Mouse (Mus musculus) yolk sac, embryonic 10.5 days (tissue): ENCODE data around the gene Gm20388.
A peak's percentile ranks its signal among the peaks of the same experiment; 100 is the strongest.

Experiments
- DNase-seq: peaks from one replicate; pipeline ENCODE4 v3.0.0-alpha.2; 2017; ENCODE audit warnings: low spot score

Gene Gm20388

GRCm38 (mm10) chr8:124180681-124181445, 4270.2 kb downstream of the Gm20388 start:
- no peak for DNase-seq

DNA sequence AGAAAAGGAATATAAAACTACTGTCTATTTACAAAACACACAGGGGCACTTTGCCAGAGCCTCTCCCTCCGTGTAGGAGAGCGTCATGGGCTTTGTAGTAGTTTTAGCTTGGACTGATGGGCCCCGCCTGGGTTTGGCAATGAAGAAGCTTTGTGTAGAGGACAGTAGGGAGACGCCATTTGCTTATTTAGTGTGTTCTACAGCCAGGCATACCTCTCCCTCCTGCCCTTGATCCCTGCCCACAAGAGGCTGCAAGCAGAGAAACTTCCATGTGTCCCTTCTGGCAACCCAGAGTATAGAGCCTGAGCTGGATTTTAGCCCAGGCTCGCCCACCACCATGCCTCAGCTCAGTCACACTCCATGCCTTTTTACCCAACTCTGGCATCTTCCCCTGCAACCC, 4271.1 kb downstream of the Gm20388 start:
- DNase-seq: no peak

GRCm38 (mm10) chr8:124182224-124182623, 4271.6 kb downstream of the Gm20388 start:
- DNase-seq: no peak

DNA sequence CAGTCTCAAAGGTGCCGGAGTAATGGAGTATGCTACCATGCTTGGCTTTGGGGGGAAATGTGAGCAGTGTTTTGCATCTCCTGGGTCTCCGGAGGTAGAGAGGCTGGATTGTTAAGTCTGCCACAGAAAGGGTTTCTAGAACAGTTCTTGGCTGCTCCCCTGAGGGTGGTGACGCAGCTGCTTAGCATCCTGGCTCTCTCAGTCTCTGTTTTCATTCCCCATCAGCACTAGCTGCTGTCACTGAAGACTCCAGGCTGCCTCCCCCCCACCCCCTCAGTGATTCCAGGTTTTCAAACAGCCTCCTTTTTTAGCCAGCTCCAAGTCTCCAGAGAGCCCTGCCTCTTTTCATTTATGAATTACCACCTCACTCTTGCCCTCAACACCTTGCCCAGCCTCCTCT, 4273.4 kb downstream of the Gm20388 start:
- no peak for DNase-seq

DNA sequence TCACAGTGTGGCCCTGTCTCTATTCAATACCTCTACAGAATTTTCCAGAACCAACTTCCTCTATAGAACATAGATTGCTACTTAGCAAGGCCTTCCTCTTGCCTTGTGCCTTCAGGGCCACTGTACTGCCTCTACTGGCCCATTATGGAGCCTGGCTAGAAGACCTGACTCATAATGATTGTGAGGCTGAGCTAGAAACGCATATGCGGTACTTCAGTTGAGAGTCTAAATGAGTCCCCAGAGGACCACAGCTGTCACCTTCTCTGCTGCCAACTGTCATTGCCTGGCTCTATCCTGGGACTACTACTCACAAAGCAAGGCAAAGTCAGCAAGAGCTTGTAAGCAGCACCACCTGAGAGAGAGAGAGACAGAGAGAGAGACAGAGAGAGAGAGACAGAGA, 4273.9 kb downstream of the Gm20388 start:
- DNase-seq: no peak

- no peak for DNase-seq
Measured at GRCm38 (mm10) chr8:124185081-124185480, 4274.4 kb downstream of the Gm20388 start.

DNA sequence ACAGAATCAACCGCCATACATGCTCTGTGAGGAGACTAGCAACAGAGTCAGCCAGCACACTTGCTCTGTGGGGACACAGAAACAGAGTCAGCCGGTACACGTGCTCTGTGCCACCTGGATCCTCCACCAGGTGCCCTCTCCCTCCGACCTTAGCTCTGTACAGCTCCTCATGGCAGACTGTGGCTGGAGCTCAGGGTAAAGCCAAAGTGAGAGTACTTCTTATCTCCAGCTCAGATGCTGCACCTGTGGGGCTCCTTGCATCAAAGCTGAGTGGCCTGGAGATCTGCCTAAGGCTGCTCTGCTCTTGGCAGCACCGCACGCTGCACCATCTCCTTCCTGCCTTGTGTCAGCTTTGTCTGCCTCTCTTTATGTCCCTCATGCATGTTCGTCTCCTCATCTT, 4279.7 kb downstream of the Gm20388 start:
- DNase-seq: no peak

- DNase-seq: no peak
Measured at GRCm38 (mm10) chr8:124192242-124192641, 4281.6 kb downstream of the Gm20388 start.

- no peak for DNase-seq
Measured at GRCm38 (mm10) chr8:124192976-124193375, 4282.3 kb downstream of the Gm20388 start.

DNA sequence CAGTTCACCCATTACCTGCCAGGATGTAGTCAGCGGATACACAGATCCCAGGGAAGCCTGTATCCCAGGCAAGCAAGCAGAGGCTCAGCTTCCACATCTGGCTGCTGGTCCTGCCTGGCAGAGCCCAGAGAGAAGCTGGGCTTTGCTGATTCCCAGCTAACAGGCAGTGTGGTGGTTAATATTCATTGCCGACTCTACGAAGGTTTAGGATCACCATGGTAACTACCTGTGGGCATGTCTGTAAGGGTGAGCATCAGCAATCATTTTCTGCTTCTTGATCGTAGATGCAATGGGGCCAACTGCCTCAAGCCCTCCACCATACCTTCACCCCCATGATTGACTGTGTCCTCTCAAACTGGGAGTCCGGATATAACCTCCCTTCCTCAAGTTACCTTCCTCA, 4283.4 kb downstream of the Gm20388 start:
- DNase-seq: no peak

DNA sequence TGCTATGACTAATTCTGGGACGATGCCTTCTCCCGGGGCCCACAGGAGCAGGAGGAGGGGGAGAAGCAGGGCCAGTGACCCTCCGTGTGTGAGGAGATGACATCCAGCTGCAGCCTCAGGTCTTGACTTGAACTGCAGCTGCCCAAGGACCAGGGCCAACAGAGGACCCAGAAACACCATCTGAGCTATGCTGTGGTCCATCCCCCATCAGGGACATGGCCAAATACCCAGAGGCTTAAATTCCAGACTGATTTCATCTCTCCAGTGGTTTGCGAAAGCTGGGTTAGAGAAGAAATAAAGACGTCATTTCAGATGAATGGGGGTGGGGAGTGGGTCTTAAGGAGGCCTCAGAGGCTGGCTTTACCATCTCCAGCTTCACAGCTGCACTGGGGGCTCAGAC, 4285.6 kb downstream of the Gm20388 start:
- no peak for DNase-seq

DNA sequence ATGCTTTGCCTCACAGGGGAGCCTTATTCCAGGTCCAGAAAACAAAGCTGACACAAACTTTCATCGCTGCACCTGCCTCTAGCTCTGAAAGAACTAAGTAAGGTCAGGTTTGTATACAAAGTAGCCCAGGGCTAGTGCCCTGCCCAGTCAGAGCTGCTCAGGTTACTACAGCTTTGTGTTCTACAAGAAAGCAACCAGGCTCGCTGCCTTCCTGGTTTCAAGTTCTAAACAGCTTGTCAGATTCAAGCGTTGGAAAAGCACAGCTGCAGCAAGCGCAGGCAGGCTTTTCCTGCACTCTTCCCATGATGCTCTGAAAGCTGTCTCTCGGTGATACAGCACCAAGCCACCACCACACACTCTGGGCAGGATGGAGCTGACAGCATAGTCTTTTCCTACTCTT, 4286.2 kb downstream of the Gm20388 start:
- DNase-seq: no peak

- no peak for DNase-seq
Measured at GRCm38 (mm10) chr8:124198230-124198629, 4287.6 kb downstream of the Gm20388 start.

DNA sequence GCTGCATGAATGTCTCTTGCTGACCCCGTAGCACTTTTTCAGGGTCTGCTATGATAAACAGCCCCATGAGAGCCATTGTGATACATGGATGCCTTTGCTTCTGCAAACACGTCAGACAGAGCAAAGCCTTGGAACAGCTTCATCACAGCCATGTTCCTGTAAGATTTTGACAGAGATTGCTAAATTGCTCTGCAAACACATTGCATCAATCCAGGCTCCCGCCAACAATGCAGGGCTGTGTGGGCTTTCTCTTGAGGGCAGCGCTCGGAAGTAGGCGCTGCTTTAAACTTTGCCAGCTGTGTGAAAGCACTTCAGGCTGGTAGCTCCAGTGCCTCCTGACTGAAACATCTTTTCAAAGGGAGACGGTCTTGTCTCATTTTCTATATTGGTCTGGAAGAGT, 4289.8 kb downstream of the Gm20388 start:
- no peak for DNase-seq

DNA sequence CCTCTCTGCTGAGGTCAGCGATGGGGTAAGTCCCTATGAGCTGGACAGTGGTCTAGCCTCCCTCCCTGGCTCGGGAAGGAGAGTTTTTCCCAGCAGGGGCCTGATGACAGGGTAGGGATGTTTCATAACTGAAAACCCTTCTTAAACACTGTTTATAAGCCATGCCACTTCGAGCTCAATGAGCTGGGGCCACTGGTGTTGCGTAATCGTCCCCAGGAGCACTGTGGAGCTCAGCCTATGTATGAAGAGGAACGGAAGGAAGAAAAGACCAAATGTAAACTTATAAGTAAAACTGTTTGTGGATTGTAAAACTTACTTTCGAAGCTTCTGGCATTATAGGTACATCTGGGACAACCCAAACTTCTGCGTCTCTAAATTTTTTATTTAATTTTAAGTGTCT, 4291.1 kb downstream of the Gm20388 start:
- no peak for DNase-seq

DNA sequence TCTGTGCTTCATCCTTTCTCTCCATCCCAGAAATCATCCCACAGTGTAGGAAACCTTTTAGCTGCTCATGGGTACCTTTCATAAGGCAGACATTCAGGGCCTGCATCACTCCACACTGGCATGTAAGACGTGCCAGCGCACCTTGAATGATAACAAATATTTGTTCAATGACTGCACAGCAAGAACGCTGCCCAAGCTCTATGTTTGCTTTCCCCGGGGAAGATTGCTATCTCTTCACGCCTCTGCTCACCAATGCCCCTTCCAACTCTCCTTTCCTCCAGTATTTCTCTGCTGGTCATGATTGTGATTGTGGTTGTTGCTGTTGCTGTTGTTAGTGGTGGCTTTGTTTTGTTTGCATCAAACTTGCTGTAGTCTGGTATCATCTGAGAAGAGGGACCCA, 4292.3 kb downstream of the Gm20388 start:
- DNase-seq: no peak

DNA sequence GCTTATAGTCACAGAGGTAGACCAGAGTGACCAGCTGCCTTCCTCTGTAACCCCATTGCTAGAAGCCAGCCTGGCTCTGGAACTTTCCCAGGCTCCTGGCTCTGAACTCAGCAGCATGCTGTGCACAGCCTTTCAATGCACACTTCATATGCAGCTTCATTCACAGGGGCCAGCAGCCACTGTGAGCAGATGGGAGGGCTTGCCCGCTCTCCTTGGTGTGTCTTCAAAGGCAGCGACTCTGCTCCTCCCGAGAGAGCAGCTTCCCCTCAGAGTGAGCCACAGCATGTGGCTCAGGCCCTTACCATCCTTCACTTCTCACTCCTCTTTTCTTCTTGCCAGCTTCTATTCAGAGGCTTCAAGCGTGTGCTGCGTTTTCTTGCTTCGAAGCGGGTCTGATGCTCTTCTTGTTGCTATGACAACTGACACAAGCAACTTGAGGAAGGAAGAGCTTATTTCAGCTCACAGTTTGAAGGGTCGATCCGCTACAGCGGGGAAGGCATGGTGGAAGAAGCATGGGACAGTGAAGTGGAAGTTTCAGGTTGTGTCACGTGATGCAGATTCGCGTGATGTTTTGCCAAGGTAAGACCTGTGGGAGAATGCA, 4293.5 kb downstream of the Gm20388 start:
- no peak for DNase-seq

DNA sequence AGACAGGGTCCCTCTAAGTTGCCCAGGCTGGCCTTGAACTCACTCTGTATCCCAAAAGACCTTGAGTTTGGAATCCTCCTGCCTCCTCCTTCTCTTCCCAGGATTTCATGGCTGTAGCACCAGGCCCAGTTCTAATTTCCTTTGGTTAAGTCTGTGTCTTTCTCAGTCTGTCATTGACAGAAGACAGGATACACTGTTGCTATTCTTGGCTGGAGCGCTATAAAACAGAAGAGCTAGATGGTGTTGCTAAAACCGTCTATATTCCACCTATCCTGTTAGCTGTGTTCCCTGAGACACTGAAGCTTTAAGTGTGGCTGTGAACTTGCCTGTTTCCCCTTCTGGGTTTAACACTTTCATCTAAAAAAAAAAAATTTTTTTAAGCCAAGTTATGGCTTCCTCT, 4301.5 kb downstream of the Gm20388 start:
- no peak for DNase-seq

GRCm38 (mm10) chr8:124216951-124217350, 4306.3 kb downstream of the Gm20388 start:
- no peak for DNase-seq

DNA sequence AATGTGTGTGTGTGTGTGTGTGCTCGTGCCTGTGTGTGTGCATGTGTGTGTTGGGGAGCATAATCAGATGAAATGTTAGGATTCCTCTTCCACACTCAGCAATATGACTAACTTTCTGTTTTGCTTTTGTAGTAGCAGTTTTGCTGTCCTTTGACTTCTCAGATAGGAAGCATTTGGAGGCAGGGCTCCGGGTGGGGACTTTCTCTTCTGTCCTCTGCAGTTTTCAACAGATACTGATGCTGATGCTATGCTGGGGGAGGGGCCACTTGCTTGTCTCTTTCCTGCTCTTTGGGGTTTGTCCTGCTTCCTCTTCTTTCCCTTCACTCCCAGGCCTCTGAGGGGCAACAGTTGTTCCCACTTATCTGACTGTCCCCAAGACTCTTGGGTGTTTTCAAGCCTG, 4319.2 kb downstream of the Gm20388 start:
- DNase-seq: no peak

DNA sequence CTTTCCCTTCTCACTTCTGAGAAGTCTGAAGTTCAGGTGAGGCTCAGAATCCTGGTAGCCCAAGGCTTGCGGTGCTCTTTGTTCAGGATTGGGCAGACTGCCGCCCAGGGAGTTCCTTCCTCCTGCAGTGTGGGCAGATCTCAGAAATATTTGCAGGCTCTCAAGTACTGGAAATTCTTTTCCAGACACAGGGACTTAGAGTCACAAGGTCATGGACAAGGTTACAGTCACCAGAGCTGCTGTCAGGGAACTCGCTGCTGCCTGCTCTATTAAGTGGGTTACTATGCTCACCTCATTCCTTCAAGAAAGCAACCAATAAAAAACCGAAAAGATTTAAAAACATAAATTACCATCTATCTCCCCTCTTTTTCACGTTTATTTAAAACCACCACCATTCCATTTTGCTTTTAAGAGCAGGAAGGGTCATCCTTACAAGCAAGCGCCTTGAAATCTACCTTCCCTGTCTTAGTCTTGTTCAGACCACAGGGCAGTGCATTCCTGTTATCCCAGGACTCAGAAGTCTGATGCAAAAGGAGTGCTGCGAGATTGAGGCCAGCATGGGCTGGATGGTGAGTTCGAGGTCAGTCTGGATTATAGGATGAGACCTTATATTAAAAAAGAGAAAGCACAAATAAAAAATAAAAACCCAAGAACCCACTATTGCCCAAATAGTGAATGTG, 4320.0 kb downstream of the Gm20388 start:
- no peak for DNase-seq

- DNase-seq: peak; percentile 78
Measured at GRCm38 (mm10) chr8:124231176-124231484, 4320.5 kb downstream of the Gm20388 start, which contains the start of gene Galnt2. Gene Galnt2 (plus strand): TSS chr8:124231391.

GRCm38 (mm10) chr8:124231485-124232279, 4321.0 kb downstream of the Gm20388 start:
- peak; percentile 58 for DNase-seq
